Mouse (Mus musculus) myocyte (in vitro differentiated cells): ENCODE measurements at regions not wholly inside any gene's neighbourhood (a gene's known extent, or its start where the extent isn't known, plus 50 kb on each side); places are given as distances from the start of the nearest gene placed in this dataset.

Experiments
- CEBPB ChIP-seq: IDR thresholded peaks from 2 replicates; pipeline ENCODE4 v1.6.1; 2011; ENCODE audit warnings: mild to moderate bottlenecking, moderate library complexity; ENCODE audit not compliant: poor library complexity, insufficient read depth, severe bottlenecking
- MAX ChIP-seq: IDR thresholded peaks from one replicate; pipeline ENCODE4 v1.6.1; 2011; ENCODE audit warnings: low read depth, mild to moderate bottlenecking, control low read depth
- MYOG ChIP-seq, 3 experiments: IDR thresholded peaks; one replicate each; pipeline ENCODE4 v1.6.1; 2011; ENCODE audit warnings: control low read depth in 2 of 3, low read depth in 2 of 3, mild to moderate bottlenecking in 2 of 3; ENCODE audit not compliant: insufficient read length in 2 of 3, control insufficient read depth in 1 of 3, insufficient read depth in 1 of 3
- POLR2A ChIP-seq: IDR thresholded peaks from one replicate; pipeline ENCODE4 v1.6.1; 2011; ENCODE audit warnings: low read depth, mild to moderate bottlenecking, control low read depth, moderate library complexity; ENCODE audit not compliant: insufficient read length
- POLR2AphosphoS2 ChIP-seq: IDR thresholded peaks from one replicate; pipeline ENCODE4 v1.6.1; 2011; ENCODE audit warnings: low read depth, control low read depth; ENCODE audit not compliant: insufficient read length
- SRF ChIP-seq: IDR thresholded peaks from one replicate; pipeline ENCODE4 v1.6.1; 2011; ENCODE audit warnings: low read depth; ENCODE audit not compliant: control insufficient read depth, insufficient read length
- USF1 ChIP-seq: IDR thresholded peaks from one replicate; pipeline ENCODE4 v1.6.1; 2011; ENCODE audit warnings: low read depth, mild to moderate bottlenecking, control low read depth, moderate library complexity

- no peak for TF ChIP-seq POLR2A
- TF ChIP-seq CEBPB: no peak
- no peak for TF ChIP-seq MAX
- no peak for TF ChIP-seq POLR2AphosphoS2
- TF ChIP-seq SRF: no peak
- TF ChIP-seq USF1: no peak
- TF ChIP-seq MYOG (IDR thresholded peaks at IDR 0.05; ENCODE audit: control insufficient read depth in 1 of 3, insufficient read depth in 1 of 3, insufficient read length in 2 of 3, low read depth in 2 of 3): no peak
Observed at GRCm38 (mm10) chr13:115751271-115751670, 558.2 kb downstream of the Isl1 start.
